Mouse (Mus musculus) embryonic facial prominence, embryonic 13.5 days (tissue): ENCODE results near the gene Mrtfa. TPM values are rescaled to one million over a fixed set of nuclear protein-coding genes. Genes with fewer than 3 reads are reported as not detected.

Experiments used
- ATAC-seq: fragments of 200-750 bp; cut with Nextera tagmentation; 2 replicates; pipeline ENCODE4 v1.8.0; 2017; ENCODE audit warnings: low read depth; ENCODE audit not compliant: insufficient number of reproducible peaks, insufficient read depth, low FRiP score, low TSS enrichment
- H3K27ac ChIP-seq: fragments of 300-500 bp; sonication (generic); 2 replicates; pipeline ENCODE4 v1.5.1; 2015; ENCODE audit warnings: moderate library complexity, mild to moderate bottlenecking, inconsistent platforms
- H3K27me3 ChIP-seq: fragments of 300-500 bp; sonication (generic); 2 replicates; pipeline ENCODE4 v1.6.1; 2015; ENCODE audit warnings: mild to moderate bottlenecking, inconsistent platforms
- H3K36me3 ChIP-seq: fragments of 300-500 bp; sonication (generic); 2 replicates; pipeline ENCODE4 v1.6.1; 2015; ENCODE audit warnings: mild to moderate bottlenecking, inconsistent platforms
- H3K4me1 ChIP-seq: fragments of 300-500 bp; sonication (generic); 2 replicates; pipeline ENCODE4 v1.6.1; 2015; ENCODE audit warnings: inconsistent platforms
- H3K4me2 ChIP-seq: fragments of 300-500 bp; sonication (generic); 2 replicates; pipeline ENCODE4 v1.6.1; 2015; ENCODE audit warnings: moderate library complexity, mild to moderate bottlenecking, inconsistent platforms
- H3K4me3 ChIP-seq: fragments of 300-500 bp; sonication (generic); 2 replicates; pipeline ENCODE4 v1.5.1; 2015; ENCODE audit warnings: mild to moderate bottlenecking, inconsistent platforms
- H3K9ac ChIP-seq: fragments of 300-500 bp; sonication (generic); 2 replicates; pipeline ENCODE4 v1.6.1; 2015; ENCODE audit warnings: mild to moderate bottlenecking, inconsistent platforms
- H3K9me3 ChIP-seq: fragments of 300-500 bp; sonication (generic); 2 replicates; pipeline ENCODE4 v1.6.1; 2016; ENCODE audit warnings: inconsistent platforms
- WGBS: fragments of 180-500 bp; shearing (Covaris S2); methylation state at CpG from one replicate; pipeline ENCODE4 v1.1.7; 2015; ENCODE audit warnings: mixed read lengths; 5-methylcytosine and 5-hydroxymethylcytosine counted together
- polyA plus RNA-seq: library from polyadenylated mRNA; unstranded; fragments of >200 nt; fragmentation: Nextera tagmentation; extraction: Ambion mirVana; gene quantifications from 2 replicates; pipeline ENCODE4 v1.2.1, GENCODE M21; 2015

Mrtfa gene
- polyA plus RNA-seq, 1 experiment from 2014 or later: 26.5 TPM

DNA sequence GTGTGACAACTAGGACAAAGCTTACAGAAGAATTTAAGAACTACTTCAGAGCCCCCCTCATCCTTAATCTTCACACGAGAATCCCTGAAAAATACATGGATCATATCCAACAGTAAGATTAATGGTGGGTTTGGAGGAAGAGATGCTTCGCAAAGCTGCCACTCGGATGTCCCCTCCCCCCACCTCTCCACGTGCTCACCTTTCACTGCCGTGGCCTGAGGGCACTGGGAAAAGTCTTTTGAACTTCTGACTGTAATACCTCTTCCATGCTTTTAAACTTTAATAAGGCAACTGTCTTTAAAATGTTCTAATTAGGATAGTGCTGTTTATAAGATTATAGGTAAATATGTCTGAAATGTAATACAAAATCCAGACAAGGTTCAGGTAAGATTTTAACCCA, 216.2 kb downstream of the Mrtfa start:
- 25% methylated on average over 5 of the region's 5 CpGs for WGBS
- Histone ChIP-seq H3K9ac (no peak overlapping the region), H3K9me3 (no peaks in the 10 kb centered on the region), H3K4me2 (no peak overlapping the region), H3K36me3 (peaks cover 13% of the 10 kb centered on the region), H3K27me3 (no peaks in the 10 kb centered on the region), H3K4me1 (peaks cover 7% of the 10 kb centered on the region; the same call in 1 of the 2 replicates), H3K4me3 (no peak overlapping the region), H3K27ac (no peak overlapping the region)
- ATAC-seq: no peak

DNA sequence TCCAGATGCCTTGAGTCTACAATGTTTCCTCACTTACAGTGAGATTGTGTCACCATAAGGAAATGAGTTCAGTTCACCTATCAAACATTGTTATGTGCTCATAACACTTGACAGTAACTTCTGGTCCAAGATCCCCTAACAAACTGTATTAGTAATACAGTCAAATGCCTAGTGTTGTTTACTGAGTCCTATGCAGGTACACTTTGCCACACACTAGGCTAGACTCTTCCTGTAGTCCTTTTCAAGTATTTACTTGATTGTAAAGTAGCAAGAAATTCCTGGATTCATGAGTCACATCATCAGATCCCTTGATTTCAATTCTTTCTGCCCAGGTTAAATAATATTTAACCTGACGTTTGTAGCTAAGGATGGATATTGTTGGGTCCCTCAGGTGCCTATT, 221.2 kb downstream of the Mrtfa start:
- 88% methylated on average over 1 of the region's 1 CpGs for WGBS
- Histone ChIP-seq H3K4me1 (no peaks in the 10 kb centered on the region), H3K9ac (no peak overlapping the region), H3K27me3 (no peaks in the 10 kb centered on the region), H3K4me3 (no peak overlapping the region), H3K36me3 (peaks cover 57% of the 10 kb centered on the region), H3K4me2 (no peak overlapping the region), H3K27ac (no peak overlapping the region), H3K9me3 (no peaks in the 10 kb centered on the region)
- no peak for ATAC-seq

Other genes starting within 250 kb of the Mrtfa start
- 153 and 177 TPM in 2 replicates for gene Adsl, start 242.3 kb downstream of the Mrtfa start, polyA plus RNA-seq
- gene Sgsm3, start 213.0 kb downstream of the Mrtfa start, polyA plus RNA-seq: 25.9 and 26.3 TPM in 2 replicates
- 0.51 and 0.54 TPM in 2 replicates for gene Mchr1, start 44.7 kb upstream of the Mrtfa start, polyA plus RNA-seq
- gene Slc25a17, start 170.1 kb upstream of the Mrtfa start, polyA plus RNA-seq: 128 and 133 TPM in 2 replicates
- 173 and 185 TPM in 2 replicates for gene St13, start 209.3 kb upstream of the Mrtfa start, polyA plus RNA-seq
- 10.0 and 13.5 TPM in 2 replicates for gene Xpnpep3, start 209.4 kb upstream of the Mrtfa start, polyA plus RNA-seq
- 2.5 and 3.5 TPM in 2 replicates for gene Dnajb7, start 217.5 kb upstream of the Mrtfa start, polyA plus RNA-seq